Mouse (Mus musculus) thymus, postnatal 10 days (tissue): Measurements from ENCODE around the gene Tesc.

Experiments
- DNase-seq, 2 experiments: peaks; one replicate each; pipeline ENCODE4 v3.0.0; 2021; ENCODE audit warnings: low spot score in 2 of 2

Gene Tesc

GRCm38 (mm10) chr5:118073213-118073773 lies 45.8 kb downstream of the Tesc start:
- DNase-seq, result no peak

DNA sequence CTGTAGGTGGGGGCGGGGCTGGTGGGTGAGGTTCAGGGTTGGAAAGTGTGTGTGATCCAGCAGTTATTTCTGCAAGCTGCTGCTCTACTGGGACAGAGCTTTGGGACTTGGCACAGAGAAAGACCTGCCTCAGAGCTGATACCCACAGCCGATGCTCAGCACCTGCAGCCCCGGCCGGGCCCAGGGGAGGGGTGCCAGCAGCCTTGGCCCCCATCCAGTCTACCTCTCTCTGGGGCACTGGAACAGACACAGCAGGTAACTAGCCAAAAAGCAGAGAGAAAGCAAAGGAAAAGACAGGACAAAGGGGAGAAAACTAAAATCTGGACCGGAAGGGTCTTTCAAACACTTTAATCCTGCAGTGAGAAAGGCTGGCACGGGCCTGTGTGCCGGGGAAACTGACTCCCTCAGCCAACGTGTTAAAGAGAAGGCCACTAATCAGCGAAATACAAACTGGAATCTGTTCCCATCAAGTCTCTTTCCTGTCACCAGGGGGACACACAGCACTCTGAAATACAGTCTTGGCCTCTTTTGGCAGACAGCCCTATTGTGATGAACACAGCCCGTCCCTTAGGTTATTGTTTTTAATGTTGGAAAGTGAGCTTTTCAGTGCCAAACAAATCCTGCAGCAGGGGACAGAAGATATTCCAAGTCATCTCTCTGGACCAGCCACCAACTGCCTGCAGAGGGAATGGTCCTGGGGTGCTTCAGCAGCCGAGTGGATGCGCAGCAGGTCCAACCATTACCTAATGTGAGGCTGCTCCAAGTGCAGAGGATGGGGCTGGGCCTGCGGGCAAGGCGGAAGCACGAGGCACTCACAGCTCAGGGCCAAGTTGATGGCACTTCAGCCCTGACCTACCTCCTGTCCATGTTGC lies 49.4 kb downstream of the Tesc start:
- DNase-seq, result no peak

DNA sequence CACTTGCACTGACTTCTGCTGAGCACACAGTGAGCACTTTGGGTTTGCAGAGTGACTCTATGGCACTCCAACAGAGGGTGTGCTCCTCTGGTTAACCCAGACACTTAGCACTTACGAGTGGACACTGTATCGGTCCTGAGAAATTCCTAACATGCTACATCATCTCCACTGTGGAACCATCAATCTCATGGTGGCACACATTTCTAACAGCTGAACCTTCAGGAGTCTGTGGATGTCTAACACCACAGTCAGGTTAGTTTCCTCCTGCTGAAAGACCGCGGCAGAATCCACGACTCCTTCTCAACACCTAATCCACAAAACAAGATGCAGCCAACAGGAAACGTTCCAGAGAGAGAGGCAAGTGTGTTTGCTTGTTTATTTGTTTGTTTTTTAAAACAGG lies 51.0 kb downstream of the Tesc start:
- DNase-seq, result no peak

- DNase-seq, result no peak
These were observed 51.8 kb downstream of the Tesc start for GRCm38 (mm10) chr5:118079354-118079753.

GRCm38 (mm10) chr5:118079839-118080250 lies 52.3 kb downstream of the Tesc start:
- no peak for DNase-seq

- peak; percentile 42 to 49 for DNase-seq
These were observed 53.9 kb downstream of the Tesc start for GRCm38 (mm10) chr5:118081374-118081949.

- peak; percentile 75 to 76 for DNase-seq
These were observed 54.5 kb downstream of the Tesc start for GRCm38 (mm10) chr5:118081996-118082395.

DNA sequence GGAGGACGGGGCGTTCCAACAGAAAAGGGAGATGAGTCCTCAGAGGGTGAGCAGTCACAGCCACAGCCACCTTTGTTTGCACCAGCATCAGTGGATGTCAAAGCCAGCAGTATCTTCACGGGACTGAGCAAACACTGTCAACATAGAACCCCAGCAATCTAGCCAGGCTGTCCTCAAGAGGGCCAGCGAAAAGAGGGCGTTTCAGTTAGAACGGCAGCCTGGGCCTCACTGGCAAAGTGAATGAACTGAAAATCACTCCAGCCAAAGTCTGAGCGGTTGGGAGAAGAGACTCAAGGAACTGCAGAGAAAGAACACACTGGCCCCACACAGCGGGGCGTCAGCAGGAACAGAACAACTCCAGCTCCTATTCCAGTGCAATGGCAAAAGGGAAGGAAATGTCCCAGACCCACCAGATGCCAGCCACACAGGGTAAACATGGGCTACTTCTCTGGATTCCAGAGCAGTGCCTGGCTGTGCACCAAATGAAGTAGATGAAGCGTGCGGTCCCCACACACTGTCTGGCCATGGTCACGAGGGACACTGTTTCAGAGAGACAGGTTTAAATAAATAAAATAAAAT lies 55.6 kb downstream of the Tesc start:
- DNase-seq, result no peak

DNA sequence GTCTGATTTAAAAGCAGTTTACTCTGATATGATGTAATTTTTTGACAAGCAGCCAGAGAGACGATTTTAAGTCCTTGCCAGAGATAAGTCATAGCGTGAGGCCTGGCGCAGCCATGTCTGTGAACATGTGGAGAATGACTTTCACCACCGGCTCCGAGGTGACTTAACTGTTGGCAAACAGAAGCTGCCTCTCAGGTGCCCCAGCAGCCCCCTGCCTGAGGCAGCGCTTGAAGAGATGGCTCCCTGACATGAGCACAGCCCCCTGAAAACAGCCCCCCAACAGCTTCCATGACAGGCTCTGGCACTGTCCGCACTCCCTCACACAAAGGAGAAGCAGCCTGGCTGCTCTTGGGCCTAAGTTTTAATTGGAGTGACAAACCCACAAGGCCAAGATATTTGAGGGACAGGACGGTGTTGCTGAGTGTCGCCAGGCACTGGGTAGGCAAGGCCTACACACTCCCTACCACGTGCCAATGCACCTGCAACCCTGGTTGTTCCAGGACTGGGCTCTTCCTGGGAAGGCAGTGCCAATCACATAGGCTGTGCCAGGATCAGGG lies 56.7 kb downstream of the Tesc start:
- no peak for DNase-seq

- no peak for DNase-seq
These were observed 57.8 kb downstream of the Tesc start for GRCm38 (mm10) chr5:118085313-118085712.

DNA sequence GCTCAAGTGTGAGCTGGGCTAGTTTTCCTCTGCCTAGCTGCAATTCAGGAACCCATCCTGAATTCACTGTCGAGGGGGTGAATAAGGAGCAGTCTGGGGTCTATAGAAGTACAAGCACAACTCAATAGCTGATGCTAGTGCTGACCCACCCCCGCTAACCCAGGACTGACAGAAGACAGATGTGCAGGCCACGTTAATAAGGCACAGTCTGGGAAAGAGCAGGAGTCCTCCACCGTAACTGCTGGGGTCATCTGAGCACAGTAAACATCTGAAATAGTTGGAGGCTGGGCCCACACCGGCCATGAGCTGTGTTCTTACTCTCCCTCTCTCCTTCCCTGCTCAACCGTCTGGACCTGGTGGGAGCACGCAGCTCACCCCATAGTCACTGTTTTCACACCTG lies 59.4 kb downstream of the Tesc start:
- no peak for DNase-seq

DNA sequence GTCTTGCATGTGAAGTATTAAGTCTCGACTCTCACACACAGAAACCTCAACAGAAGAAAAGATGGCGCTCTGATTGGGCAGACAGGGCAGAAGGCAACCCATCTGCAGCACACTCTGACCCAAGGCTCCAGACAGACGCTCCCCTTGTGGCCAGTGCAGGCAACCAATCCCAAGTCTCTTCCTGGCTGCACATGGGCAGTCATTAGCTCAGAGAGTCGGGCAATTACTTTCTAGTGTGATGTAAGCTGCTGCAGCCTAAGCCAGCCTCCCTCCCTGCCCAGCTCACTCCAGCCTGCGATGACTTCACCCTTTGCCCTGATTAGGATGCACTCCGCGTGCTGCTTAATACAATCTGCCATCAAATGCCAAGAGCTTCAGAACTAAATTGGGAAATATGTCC lies 61.6 kb downstream of the Tesc start:
- no peak for DNase-seq

GRCm38 (mm10) chr5:118090101-118090500 lies 62.6 kb downstream of the Tesc start:
- no peak for DNase-seq

DNA sequence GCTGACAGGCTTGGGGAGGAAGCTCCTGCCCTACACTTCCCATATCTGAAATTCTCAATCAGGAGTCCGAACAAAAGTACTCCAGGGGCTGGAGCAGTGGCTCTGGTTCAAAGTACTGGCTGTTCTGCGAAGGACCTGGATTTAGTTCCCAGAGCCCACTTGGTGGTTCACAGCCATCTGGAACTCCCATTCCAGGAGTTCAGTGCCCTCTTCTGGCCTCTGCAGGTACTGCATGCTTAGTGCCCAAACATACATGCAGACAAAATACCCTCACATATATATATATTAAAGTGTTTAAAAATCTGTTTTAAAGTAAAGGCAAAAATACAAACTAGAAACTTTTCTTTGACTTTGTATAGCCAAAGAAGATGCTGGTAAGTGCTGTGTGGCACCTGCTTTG lies 63.3 kb downstream of the Tesc start:
- DNase-seq, result peak in 1 of 2 experiments; percentile 60

DNA sequence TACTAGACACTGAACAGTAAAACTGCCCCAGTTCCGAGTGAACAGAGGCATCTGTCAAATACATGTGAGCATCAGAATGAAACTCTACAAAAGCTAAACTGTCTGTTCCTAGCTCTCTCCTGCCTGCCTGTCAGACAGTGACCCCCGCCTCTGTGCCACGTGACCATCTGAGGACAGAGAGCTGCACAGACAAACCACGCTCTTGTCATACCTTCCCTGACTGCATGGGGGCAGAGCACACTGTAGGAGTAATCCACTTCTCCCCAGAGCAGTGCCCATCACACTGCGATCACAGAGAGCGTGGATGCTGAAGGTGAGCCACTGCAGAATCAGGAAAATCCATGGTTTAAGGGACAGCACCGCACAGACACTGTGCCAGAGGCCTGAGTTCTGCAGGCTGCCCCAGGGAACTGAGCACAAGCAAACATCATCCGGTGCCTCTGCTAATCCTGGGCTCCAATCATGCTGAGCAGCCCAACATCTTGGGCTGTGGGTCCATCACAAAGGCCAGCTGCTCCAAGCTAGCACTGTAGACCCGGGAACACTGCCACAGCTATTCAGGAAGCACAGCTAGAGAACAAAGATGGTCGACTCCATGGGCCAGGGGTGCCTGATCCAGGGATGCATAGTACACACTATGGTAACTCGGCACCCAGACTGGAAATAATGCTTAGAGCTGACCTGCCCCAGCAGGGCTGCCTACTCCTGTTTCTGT lies 65.9 kb downstream of the Tesc start:
- DNase-seq, result no peak

DNA sequence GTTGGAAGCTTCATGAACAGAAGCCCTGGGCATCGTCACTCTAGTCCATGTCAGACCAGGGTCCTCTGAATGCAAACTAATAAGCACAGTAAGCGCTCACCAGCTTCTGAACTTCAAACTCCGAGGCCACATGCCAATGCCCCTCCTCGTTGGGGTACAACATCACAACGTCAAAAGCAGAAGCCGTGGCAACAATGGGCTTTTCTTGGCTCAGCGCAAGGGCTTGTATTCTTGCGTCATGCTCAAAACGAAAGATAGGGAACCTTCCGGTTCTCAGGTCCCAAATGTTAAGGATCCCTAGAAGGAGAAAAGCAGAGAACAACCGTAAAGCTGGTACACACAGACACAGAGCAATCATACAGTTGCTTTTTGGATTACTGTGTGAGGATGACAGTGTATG lies 67.9 kb downstream of the Tesc start:
- no peak for DNase-seq

GRCm38 (mm10) chr5:118095849-118096248 lies 68.3 kb downstream of the Tesc start:
- DNase-seq, result no peak

- DNase-seq, result no peak
These were observed 68.8 kb downstream of the Tesc start for GRCm38 (mm10) chr5:118096317-118096716.

GRCm38 (mm10) chr5:118099069-118099869 lies 71.7 kb downstream of the Tesc start:
- no peak for DNase-seq

- no peak for DNase-seq
These were observed 72.4 kb downstream of the Tesc start for GRCm38 (mm10) chr5:118099870-118100478.
